Mouse (Mus musculus) bone marrow, adult 2 months (tissue): ENCODE data around the gene Vars.

Experiments
- CTCF ChIP-seq: fragments of 200-500 bp; IDR thresholded peaks from 2 replicates; pipeline ENCODE4 v1.5.1; 2011; ENCODE audit warnings: low read length, control low read depth; ENCODE audit not compliant: control insufficient read depth, insufficient read depth
- POLR2A ChIP-seq: fragments of 200-500 bp; IDR thresholded peaks from 2 replicates; pipeline ENCODE4 v1.6.1; 2011; ENCODE audit warnings: low read depth, mild to moderate bottlenecking, control low read depth, low read length, borderline replicate concordance; ENCODE audit not compliant: control insufficient read depth

DNA sequence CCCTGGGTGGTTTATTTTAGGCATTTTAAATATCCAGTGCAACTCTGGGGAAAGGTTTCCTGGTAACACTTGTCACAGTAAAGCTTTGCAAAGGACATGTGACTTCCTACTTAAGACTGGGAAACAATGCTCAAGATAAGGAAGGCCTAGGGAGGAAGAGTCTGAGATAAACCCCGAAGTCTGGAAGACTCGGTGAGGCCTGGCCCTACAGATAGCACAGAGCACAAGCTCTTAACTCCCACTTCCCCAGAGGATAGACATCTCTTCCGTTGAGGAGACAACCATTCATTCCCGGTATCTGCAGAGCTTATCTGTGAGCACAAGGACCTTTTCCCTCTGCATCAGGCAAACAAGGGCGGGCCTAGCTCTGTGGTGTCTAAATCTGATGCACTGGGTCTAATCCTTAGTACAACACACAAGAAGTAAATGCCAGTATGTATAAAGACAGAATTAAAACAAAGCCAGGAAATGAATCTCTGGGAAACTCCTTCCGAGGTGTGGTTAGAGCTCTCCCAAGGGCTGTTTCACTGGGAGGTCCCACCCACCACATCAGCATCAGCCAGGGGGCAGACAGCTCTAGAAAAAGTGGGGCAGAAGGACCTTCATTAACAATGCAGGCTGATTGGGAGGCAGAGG, 21.2 kb downstream of the Vars start:
- TF ChIP-seq CTCF, result no peak
- no peak for TF ChIP-seq POLR2A
